Mouse (Mus musculus) cerebellum, postnatal 4 days (tissue): ENCODE data around the gene Ms4a14.
"Not testable (repeated sequence)": the region's sequence is repeated elsewhere in the genome, so short reads cannot be mapped to it uniquely, and the experiment has no call there.

ENCODE experiments used
- DNase-seq, 2 experiments: peaks; one replicate each; pipeline ENCODE4 v3.0.0; 2022; ENCODE audit warnings: low spot score in 2 of 2, mixed read lengths in 1 of 2

The Ms4a14 gene

DNA sequence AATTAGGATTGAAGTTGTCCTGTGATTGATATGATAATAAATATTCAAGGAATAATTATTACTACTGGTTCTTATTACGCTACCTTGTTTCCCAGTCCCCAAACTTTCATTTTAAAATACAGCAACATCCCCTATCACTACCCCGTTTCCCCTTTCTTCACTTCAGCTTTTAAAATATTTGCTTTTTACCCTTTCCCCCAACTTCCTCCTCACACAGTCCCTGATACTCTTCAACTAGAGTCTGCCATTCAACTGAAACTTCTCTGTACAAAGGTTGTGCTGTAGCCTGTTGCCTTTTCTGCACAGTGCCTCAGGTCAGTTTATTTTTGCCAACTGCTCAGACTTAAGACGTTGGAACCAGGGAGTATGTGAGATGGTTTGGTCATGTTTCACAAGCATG, 50.7 kb downstream of the Ms4a14 start:
- no peak for DNase-seq

DNA sequence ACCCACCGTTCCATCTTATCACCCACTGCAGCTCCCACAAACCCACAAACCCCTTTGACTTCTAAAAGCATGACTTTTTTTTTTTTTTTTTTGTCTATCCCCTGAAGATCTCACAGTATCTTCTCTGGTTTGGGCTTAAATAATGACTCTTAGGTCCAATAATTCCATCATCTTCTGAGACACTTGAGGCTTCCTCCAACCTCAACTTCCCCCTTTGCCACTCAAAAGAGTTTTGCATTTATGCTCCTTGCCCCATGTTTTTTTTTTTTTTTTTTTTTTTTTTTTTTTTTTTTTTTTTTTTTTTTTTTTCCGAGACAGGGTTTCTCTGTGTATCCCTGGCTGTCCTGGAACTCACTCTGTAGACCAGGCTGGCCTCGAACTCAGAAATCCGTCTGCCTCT, 51.3 kb downstream of the Ms4a14 start:
- DNase-seq: not testable (repeated sequence)

DNA sequence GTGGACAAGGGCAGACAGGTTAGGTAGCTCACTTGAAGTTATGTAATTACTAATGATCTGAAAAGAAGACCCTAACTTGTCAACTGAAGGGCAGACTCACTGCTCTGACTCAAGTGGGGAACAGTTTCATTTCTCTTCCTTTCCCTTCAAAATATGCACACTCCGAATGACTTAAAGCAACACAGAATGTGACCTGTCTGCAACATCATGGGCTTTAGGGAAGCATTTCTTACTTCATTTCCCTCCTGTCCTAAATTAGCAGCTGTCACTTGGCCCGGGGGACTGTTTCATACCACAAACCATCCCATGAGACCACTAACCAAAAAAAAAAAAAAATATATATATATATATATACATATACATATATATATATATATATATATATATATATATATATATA, 52.7 kb downstream of the Ms4a14 start:
- no peak for DNase-seq
